Mouse (Mus musculus) spleen, postnatal 4 days (tissue): Measurements from ENCODE around the gene Apoa5.
A peak's percentile ranks its signal among the peaks of the same experiment; 100 is the strongest.

ENCODE experiments used
- DNase-seq, 2 experiments: peaks; one replicate each; pipeline ENCODE4 v3.0.0; 2022; ENCODE audit warnings: low spot score in 2 of 2

The Apoa5 gene

DNA sequence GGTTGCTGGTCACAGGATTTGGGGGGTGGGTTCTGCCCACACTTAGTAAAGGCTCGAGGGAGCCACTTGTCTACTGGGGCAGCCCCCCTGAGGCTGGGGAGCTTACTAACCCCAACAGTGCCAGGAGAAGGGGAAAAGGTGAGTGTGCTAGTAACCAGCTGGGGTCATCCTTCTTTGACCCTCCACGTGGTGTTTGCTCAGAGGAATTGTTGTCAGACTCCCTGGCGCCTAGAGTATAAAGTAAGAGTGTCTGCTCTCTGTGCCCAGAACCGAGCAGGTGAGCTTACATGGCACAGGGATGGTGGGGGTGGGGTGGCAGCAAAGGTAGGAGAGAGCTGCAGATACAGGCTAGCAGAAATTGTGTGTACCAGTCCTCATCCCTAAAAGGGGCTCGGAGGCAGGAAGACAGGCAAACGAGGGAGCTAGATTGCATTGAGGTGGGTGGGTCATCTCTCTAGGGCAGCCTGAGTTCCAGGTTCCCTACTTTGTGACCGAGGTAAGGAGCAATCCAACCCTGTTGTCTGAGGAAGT is at the start of gene Apoa5:
Gene Apoa5 (plus strand): TSS at position 291 of the 531 bp plus-strand sequence.
- DNase-seq, result no peak

GRCm38 (mm10) chr9:46223090-46223489 is 45.3 kb upstream of the Apoa5 start:
- no peak for DNase-seq

DNA sequence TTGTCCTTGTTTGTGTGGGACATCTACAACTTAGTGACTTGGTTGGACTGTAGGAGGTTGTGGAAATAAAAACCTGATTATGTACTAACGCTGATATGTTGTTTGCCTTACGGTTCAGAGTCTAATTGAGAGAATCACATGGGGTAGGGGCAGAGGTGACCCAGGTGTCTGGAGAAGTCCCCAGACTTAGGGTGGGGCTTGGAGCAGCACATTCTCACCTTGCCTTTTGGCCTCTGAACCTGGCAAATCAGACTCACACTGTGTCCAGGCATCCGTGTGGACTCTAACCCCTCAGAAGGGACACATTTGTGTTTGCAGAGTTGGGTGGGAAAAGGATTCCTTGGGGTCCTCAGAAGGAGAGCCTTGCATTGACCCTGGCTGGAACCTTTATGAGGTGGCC is 44.3 kb upstream of the Apoa5 start:
- no peak for DNase-seq

DNA sequence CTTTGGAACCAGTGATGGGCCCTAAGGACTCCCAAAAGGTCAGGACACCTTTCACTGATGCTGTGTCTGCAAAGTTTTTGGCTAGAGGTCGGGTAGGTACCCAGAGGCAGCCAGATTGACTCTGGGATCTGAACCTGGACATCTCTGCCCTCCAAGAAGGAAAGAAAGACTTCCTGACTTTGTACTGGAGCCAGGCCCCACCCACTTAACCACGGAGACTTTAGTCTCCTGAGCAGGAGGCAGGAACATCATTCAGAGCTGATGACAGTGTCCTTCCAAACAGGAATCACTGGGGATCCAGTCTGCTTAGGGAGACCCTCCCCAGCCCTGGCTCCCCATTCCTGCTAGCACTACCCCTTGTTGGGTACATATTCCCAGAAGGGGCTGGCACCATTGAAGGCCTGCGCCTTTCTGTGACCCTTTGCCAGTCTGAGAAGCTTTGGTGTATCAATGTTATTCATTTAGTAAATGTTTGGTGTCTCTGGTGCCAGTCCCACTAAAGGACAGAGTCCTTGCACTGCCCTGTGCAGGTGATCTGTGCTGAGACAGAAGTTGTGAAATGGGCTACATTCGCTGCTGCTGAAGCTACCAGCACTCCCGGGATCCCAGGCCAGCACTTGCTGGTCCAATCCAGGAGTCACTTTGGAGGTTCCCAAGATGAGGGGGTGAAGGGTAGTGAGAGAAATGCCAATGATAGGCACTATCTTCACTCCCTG is 43.3 kb upstream of the Apoa5 start:
- no peak for DNase-seq

DNA sequence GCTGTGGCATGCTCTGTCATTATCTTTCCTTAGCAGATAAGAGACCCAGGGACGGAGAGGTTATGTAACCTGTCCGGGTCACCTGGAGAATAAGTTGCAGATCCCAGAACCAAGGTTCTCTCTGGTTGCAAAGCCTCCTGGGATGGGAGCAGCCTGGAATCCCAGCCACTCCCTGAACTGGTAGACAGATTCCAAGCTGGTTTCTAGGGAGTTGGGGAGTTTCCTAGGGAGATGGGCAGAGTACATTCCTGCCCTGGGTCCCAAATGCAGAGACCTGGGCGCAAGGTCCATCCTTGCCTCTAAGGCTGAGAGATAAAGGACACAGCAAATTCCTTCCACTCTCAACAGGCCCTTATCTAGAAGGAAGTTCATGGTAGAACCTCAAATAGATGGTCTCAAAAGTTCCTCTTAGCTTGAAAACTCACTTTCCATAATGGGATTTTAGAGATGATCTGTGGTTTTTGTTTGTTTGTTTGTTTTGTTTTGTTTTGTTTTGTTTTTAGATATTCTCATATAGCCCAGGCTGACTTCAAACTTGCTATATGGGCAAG is 41.3 kb upstream of the Apoa5 start:
- DNase-seq, result no peak

GRCm38 (mm10) chr9:46228491-46228890 is 39.9 kb upstream of the Apoa5 start, which contains the start of gene Apoa1:
Gene Apoa1, plus strand, starts transcription at chr9:46228580.
- DNase-seq, result no peak

DNA sequence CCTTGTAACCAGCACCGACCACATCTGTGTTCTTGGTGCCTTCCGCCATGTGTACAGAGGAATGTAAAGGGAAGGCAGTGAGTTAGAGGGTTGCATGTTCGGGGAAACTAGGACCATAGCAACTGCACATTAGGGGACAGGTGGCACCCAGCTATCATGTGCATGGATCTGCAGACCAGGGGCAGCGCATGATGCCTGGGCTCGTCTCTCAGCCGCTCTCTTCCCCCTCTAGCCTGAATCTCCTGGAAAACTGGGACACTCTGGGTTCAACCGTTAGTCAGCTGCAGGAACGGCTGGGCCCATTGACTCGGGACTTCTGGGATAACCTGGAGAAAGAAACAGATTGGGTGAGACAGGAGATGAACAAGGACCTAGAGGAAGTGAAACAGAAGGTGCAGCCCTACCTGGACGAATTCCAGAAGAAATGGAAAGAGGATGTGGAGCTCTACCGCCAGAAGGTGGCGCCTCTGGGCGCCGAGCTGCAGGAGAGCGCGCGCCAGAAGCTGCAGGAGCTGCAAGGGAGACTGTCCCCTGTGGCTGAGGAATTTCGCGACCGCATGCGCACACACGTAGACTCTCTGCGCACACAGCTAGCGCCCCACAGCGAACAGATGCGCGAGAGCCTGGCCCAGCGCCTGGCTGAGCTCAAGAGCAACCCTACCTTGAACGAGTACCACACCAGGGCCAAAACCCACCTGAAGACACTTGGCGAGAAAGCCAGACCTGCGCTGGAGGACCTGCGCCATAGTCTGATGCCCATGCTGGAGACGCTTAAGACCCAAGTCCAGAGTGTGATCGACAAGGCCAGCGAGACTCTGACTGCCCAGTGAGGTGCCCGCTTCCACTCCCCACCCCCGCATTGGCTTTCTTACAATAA is 38.6 kb upstream of the Apoa5 start:
- peak; percentile 51 to 71 for DNase-seq

- no peak for DNase-seq
Observed at GRCm38 (mm10) chr9:46230450-46230975, 37.9 kb upstream of the Apoa5 start.

DNA sequence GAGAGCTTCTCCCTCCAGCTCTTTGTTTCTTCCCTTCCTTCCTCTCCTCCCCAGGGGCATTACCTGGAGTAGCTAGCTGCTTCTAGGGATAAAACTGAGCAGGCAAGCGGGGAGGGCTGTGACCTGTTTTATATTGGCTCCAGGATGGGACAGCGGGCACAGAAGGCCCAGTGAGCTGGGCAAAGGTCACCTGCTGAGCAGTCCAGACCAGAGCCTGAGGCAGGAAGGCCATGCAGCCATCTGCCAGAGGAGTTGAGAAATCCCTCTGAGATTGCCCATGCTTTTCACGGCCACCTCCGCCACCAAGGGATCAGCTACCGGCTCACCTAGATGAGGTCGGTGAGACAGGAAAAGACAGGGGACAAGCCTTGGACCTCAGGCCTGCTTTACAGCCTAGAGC is 33.2 kb upstream of the Apoa5 start:
- no peak for DNase-seq

GRCm38 (mm10) chr9:46235596-46235648 is 33.0 kb upstream of the Apoa5 start, which contains the start of gene Apoc3:
Gene Apoc3, minus strand, starts transcription at chr9:46235636.
- no peak for DNase-seq

DNA sequence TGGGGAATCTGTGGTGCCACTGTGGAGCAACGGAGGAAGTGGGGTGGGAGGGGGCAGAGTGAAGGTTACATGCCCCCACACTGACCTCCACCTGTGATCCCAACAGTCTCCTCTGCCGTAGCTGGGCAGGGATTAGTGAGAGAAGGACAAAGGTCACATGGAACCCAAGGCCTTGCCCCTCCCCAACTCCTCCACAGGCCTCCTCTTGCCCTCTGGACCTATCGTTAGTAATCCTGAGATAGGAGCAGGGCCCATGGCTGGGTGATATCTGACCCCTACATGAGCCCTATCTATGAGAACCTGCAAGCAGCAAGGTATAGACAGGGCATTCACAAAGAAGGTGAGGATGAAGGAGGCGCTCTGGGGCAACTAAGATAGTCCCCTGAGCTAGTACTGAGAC is 32.8 kb upstream of the Apoa5 start:
- no peak for DNase-seq

DNA sequence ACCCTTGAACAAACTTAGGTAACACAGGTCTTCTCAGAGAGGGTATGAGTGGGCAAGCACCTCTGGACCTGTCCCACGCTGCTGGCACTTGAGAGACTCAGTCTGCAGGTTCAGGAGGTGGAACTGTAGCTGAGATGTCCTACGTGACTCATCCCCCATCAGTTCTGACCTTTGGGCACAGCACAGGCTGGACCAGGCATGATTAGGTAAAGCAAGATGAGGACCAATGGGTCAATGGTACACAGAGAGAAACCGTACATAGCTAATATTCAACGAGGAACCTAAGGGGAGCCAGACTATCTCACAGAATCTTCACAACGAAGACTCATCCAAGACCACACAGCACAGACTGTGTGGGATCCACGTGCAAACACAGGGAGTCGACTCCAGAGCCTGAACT is 29.6 kb upstream of the Apoa5 start:
- no peak for DNase-seq

GRCm38 (mm10) chr9:46240526-46241153 is 27.8 kb upstream of the Apoa5 start, which contains the start of gene Apoa4:
Gene Apoa4, plus strand, starts transcription at chr9:46240696.
- DNase-seq, result no peak

GRCm38 (mm10) chr9:46241818-46242217 is 26.6 kb upstream of the Apoa5 start:
- DNase-seq, result no peak

GRCm38 (mm10) chr9:46243122-46243521 is 25.3 kb upstream of the Apoa5 start:
- no peak for DNase-seq

GRCm38 (mm10) chr9:46243584-46243983 is 24.8 kb upstream of the Apoa5 start:
- no peak for DNase-seq

- DNase-seq, result no peak
Observed at GRCm38 (mm10) chr9:46246752-46247324, 21.6 kb upstream of the Apoa5 start.

- no peak for DNase-seq
Observed at GRCm38 (mm10) chr9:46256177-46256576, 12.3 kb upstream of the Apoa5 start.

DNA sequence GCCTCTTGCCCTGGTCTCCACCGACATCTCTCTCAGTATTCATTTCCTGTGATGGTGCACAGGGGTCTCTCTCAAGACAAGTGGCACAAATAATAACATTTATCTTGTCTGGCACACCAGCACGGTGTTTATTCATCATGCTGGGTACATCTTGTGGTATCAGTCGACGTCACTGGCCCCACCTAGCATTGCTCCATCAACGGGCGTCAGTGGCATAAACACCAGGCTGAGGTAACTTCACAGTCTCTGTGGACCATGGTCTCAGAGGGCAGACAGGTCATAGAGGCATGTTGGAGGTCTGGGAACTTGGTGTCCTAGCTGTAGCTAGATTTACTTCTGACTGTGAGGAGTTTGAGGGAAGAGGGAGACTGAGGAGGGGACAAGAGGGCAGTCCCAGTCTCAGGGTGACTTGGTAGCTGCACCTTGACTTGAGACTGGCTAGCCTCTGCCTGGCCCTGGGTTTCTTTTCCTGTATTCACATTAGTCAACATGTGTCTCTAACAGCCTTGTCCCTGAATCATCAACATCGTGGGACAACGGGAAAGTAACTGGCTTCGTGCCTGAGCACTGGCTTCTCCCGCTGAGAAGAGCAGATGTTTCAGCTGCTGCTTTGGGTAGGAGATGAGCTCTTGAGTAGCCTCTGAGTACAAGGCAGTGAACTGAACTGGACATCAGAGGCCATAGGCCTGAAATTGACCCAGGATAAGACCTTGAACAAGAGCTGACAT is 11.6 kb upstream of the Apoa5 start:
- no peak for DNase-seq

DNA sequence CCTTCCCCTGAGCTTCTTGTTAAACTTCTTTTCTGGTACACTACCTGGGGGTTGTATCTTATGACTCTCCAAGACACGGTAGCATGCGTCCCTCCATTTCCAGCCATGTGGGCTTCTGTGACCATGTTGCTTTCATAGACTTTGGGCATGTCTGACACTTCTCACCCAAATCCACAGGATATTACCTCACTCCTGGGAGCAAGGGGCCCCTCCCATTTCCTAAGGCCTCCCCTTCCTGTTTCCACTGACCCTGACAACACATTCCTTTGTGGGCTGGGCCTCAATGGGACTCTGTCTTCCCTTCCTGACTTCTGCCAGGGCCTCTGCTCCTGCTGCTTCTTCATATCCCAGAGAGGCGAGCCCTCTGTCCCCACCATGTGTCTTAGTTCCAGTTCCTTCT is 10.9 kb upstream of the Apoa5 start:
- no peak for DNase-seq

- DNase-seq, result no peak
Observed at GRCm38 (mm10) chr9:46259111-46259510, 9.3 kb upstream of the Apoa5 start.
